Mouse (Mus musculus): Measurements from ENCODE around the gene Pik3r3. TPM values are rescaled to one million over a fixed set of nuclear protein-coding genes. Genes with fewer than 3 reads are reported as not detected.

Pik3r3 gene
- polyA plus RNA-seq (2021) = 15.6 TPM

GRCm38 (mm10) chr4:116221140-116221851 is at the start of gene Pik3r3:
TSS of gene Pik3r3 (plus strand) at chr4:116221618.
- POLR2A ChIA-PET = no interaction called here
- peak; percentile 99 for ATAC-seq
- peak; percentile 88 for DNase-seq (ENCODE audit: low read depth, low spot score)
- CTCF ChIA-PET = interaction anchor here (1.4 kb wide), 1 partner anchor 9 kb away, joined by 3 read pairs; no protein-coding TSS in a partner anchor
- TF ChIP-seq CTCF (IDR thresholded peaks at IDR 0.05) = no peak
- in situ Hi-C loops (cut with MboI; ENCODE audit: low pct_unique_long_range_greater_than_20kb) = no loop called here
- no peaks in the 10 kb centered on the region for H3K27me3 ChIP-seq

DNA sequence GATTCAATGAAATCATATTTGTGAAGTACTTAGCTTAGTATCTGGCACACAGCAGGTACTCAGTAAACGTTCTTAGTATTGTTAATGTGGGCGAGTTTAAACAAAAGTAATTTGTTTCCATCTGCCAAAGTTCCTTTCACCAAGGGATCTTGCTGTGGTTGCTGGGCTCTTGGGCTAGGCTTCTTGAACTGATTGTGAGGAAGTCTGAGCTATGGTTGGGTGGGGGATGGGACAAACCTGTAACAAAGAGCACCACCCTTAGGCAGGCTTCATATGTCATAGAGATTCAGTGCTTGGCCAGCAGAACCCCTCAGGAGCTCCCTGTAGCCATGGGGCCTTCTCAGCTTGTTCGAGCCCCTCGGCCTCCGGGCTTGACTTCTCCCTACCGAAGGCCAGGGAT is 48.3 kb upstream of the Pik3r3 start, which contains the start of the genes 1700042G07Rik and Gm49337:
TSS of gene 1700042G07Rik (plus strand) at position 301 of the 400 bp plus-strand sequence.
TSS of gene Gm49337 (plus strand) at position 313 of the 400 bp plus-strand sequence.
- CTCF ChIA-PET = no interaction called here
- ATAC-seq (no peak), DNase-seq (ENCODE audit: low read depth, low spot score) (no peak)
- no peaks in the 10 kb centered on the region for H3K27me3 ChIP-seq
- POLR2A ChIA-PET = no interaction called here
- in situ Hi-C loops (cut with MboI; ENCODE audit: low pct_unique_long_range_greater_than_20kb) = loop anchor here (5.0 kb wide), 1 partner anchor 109 kb away; no protein-coding TSS in a partner anchor
- no peak for TF ChIP-seq CTCF (IDR thresholded peaks at IDR 0.05)

GRCm38 (mm10) chr4:116173752-116174151 is 47.7 kb upstream of the Pik3r3 start:
- in situ Hi-C loops (cut with MboI; ENCODE audit: low pct_unique_long_range_greater_than_20kb) = loop anchor here (5.0 kb wide), 1 partner anchor 109 kb away; no protein-coding TSS in a partner anchor
- CTCF ChIA-PET = no interaction called here
- POLR2A ChIA-PET = no interaction called here
- TF ChIP-seq CTCF (IDR thresholded peaks at IDR 0.05) = no peak
- no peaks in the 10 kb centered on the region for H3K27me3 ChIP-seq
- ATAC-seq (no peak), DNase-seq (ENCODE audit: low read depth, low spot score) (no peak)

GRCm38 (mm10) chr4:116174466-116175116 is 46.8 kb upstream of the Pik3r3 start:
- H3K27me3 ChIP-seq = no peaks in the 10 kb centered on the region
- DNase-seq (ENCODE audit: low read depth, low spot score) (no peak), ATAC-seq (no peak)
- in situ Hi-C loops (cut with MboI; ENCODE audit: low pct_unique_long_range_greater_than_20kb) = loop anchor here (5.0 kb wide), 1 partner anchor 108 kb away; no protein-coding TSS in a partner anchor
- TF ChIP-seq CTCF (IDR thresholded peaks at IDR 0.05) = no peak
- CTCF ChIA-PET = no interaction called here
- POLR2A ChIA-PET = interaction anchor here (0.7 kb wide), 1 partner anchor 28 kb away, joined by 3 read pairs; no protein-coding TSS in a partner anchor

DNA sequence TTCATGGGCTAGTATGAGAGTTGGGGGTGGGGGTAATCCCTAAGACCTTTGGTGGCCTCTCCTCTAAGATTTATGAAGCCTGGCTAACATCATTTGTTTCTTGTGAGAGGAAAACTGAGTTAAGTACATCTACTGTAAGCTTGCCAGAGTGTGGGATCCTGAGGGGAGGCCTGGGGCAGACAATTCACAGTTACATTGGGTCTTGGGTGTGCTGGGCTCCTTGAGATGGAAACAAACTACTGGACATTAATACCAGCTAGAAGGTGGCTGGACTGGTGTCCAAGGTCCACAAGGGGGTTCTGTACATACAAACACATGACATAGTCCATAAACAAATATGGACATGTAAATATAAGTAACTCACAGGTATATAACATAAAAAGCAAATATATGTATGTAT is 46.3 kb upstream of the Pik3r3 start:
- POLR2A ChIA-PET = interaction anchor here (0.7 kb wide), 1 partner anchor 29 kb away, joined by 3 read pairs; no protein-coding TSS in a partner anchor
- no peak for DNase-seq (ENCODE audit: low read depth, low spot score)
- H3K27me3 ChIP-seq = no peaks in the 10 kb centered on the region
- ATAC-seq = no peak
- TF ChIP-seq CTCF (IDR thresholded peaks at IDR 0.05) = no peak
- CTCF ChIA-PET = interaction anchor here (1.0 kb wide), 1 partner anchor 40 kb away, joined by 3 read pairs; no protein-coding TSS in a partner anchor
- in situ Hi-C loops (cut with MboI; ENCODE audit: low pct_unique_long_range_greater_than_20kb) = no loop called here

DNA sequence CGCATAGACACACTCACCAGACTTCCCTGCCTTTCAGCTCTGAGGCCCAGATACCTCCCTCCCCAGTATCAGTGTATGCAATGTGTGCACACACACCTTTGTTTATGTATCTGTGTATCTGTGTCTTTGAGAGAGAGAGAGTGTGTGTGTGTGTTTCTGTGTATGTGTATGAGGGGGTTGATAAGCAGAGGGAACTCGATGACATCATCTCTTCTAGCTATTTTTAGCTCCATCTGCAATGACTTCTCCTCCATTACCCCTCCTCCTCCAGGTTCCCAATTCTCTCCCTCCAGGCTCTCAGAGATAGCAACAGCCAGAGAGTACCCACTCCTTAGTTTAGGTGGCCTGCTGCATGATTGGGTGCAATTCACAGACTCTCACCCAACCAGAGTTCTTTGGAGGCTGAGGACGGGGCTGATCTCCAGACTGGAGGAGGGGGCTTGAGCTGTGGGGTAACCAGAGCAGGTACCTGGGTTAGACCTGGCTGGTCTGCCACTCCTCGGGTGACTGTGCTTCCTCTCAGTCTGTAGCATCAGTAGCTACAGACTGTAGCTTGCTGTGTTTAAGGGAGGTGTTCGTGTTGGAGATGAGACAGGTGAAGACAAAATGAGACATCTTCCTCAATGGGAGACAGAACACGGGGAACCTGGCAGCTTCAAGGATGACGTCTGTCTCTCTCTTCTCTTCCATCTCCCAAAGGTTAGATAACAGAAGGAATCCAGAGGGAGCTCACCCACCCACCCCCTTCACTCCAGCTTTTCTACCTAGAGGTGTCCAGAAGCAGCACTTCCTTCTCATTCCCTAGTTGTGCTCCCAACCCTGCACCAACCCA is 45.5 kb upstream of the Pik3r3 start:
- in situ Hi-C loops (cut with MboI; ENCODE audit: low pct_unique_long_range_greater_than_20kb) = no loop called here
- TF ChIP-seq CTCF (IDR thresholded peaks at IDR 0.05) = no peak
- ChIA-PET CTCF (interaction anchor here (1.0 kb wide), 1 partner anchor 41 kb away, joined by 3 read pairs; no protein-coding TSS in a partner anchor), POLR2A (no interaction called here)
- H3K27me3 ChIP-seq = no peaks in the 10 kb centered on the region
- ATAC-seq (no peak), DNase-seq (ENCODE audit: low read depth, low spot score) (no peak)

DNA sequence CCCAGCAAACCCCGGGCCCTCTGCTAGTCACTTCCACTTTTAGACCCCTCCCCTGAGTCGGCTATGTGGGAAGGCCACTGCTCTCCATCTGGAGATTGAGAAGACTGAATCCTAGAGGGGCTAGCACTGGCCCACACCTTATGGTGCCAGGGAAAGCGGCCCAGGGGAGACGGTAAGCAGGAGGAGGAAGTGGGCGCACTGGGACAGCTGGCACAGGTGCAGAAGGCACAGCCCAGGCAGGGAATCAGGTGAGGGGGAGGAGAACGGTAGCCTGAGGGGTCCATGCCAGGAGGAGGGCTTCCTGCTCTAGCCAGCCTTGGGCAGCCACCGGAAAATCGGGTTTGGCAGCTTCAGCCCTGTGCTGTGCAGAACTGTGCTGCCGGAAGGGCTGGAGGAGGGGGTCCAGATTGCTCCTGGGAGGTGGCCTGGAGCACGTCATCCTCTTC is 44.9 kb upstream of the Pik3r3 start:
- in situ Hi-C loops (cut with MboI; ENCODE audit: low pct_unique_long_range_greater_than_20kb) = no loop called here
- POLR2A ChIA-PET = no interaction called here
- H3K27me3 ChIP-seq = no peaks in the 10 kb centered on the region
- ATAC-seq (no peak), DNase-seq (ENCODE audit: low read depth, low spot score) (no peak)
- CTCF ChIA-PET = no interaction called here
- no peak for TF ChIP-seq CTCF (IDR thresholded peaks at IDR 0.05)

GRCm38 (mm10) chr4:116177140-116177539 is 44.3 kb upstream of the Pik3r3 start:
- no peaks in the 10 kb centered on the region for H3K27me3 ChIP-seq
- ChIA-PET POLR2A (no interaction called here), CTCF (no interaction called here)
- no peak for ATAC-seq
- DNase-seq (ENCODE audit: low read depth, low spot score) = no peak
- no peak for TF ChIP-seq CTCF (IDR thresholded peaks at IDR 0.05)
- in situ Hi-C loops (cut with MboI; ENCODE audit: low pct_unique_long_range_greater_than_20kb) = no loop called here

DNA sequence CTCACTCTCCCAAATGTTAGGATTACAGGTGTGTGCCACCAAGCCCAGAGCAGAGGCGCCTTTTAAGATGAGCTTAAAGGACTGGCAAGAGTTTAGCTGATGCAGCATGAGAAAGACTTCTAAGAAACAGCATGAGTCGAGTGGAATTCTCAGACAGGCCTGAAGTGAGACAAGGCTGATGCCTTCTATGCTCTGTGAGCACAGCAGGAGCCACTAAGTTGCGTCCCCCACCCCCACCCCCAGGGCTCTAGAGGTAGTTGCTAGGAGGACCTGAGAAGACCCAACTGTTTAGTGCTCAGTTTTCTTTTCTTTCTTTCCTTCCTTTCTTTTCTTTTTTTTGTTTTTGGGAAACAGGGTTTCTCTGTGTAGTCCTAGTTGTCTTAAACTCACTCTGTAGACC is 39.3 kb upstream of the Pik3r3 start:
- DNase-seq (ENCODE audit: low read depth, low spot score) = no peak
- no peaks in the 10 kb centered on the region for H3K27me3 ChIP-seq
- in situ Hi-C loops (cut with MboI; ENCODE audit: low pct_unique_long_range_greater_than_20kb) = no loop called here
- no peak for TF ChIP-seq CTCF (IDR thresholded peaks at IDR 0.05)
- ATAC-seq = no peak
- ChIA-PET POLR2A (no interaction called here), CTCF (no interaction called here)

- no peaks in the 10 kb centered on the region for H3K27me3 ChIP-seq
- CTCF ChIA-PET = no interaction called here
- DNase-seq (ENCODE audit: low read depth, low spot score) (no peak), ATAC-seq (no peak)
- in situ Hi-C loops (cut with MboI; ENCODE audit: low pct_unique_long_range_greater_than_20kb) = no loop called here
- POLR2A ChIA-PET = no interaction called here
- TF ChIP-seq CTCF (IDR thresholded peaks at IDR 0.05) = no peak
Observed at GRCm38 (mm10) chr4:116182745-116183144, 38.7 kb upstream of the Pik3r3 start.
